Mouse (Mus musculus): Measurements from ENCODE around the gene Baiap2.

The Baiap2 gene

DNA sequence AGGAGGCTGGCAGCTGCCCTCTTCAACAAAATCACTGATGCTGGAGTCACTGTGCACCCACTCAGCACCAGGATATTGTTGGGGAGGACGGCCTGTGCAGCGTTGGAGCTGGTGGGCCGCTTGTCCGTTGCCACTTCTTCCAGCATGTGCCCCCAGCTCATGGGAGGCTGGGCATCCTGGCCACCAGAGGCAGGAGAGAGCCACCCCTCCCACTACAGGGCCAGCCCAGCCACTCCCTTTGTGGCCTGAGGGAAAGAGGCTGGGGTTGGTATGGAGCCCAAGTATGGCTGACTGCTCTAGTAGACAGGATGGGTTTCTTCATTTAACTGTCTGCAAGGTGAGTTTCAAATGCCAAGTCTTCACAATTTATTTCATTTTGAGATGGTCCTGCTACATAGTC is 72.2 kb downstream of the Baiap2 start:
- DNase-seq, result no peak

DNA sequence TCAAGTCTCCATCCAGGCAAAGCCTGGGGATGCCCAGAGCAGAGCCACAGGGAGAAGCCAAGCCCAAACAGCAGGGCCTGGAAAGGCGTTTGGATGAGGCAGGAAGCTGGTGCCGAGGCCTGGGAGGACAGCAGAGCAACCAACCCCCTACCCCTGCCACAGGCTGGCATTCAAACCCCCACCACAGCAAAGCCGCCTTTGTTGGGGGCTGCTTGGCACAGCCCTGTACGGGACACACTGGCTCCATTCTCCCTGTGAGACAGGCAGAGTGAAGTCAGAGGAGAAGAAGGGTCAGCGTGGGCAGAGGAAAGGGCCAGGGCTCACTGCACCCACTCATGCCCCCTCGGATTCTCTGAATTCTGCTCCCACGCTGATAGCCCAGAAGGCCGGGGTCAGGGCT is 74.4 kb downstream of the Baiap2 start:
- no peak for DNase-seq

DNA sequence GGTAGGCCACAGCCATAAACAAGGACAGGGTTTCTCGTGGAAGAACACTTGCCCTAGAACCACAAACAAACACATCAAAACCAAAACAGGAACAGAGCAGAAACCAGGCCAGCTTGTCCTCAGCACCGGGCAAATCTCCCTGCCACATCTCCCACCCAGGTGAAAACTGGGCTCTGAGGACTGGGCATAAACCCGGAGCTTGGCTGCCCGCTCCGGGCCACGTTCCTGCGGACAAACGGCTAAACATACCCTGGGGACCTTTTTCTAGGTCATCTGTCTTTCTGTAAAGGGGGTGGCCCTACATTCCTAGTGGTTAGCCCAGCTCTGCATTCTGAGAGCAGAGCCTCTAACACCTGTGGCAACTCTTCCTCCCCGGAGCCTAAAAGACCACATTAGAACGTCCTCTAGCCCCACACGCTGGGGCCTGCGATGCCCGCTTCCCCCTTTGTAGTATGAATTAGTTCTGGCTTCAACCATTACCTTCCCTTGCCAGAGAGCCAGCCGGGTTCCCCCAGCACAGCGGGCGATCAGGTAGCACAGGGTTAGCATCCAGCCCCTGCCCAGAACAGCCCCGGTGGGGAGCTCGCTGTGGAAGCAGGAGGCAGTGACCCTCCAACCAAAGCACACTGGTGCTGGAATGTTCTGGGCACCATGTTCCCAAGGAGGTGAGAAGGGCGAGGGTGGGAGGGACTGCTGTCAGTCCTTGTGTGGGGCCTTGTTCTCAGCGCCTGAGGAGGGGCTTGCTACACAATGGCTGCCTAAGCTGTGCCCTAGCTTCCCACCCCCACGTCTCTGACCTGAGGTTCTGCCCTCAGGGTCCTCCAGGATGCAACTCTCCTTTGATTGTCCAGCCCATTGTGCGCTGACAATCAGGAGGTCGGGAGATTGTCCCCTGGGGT is 77.2 kb downstream of the Baiap2 start:
- DNase-seq, result no peak

DNA sequence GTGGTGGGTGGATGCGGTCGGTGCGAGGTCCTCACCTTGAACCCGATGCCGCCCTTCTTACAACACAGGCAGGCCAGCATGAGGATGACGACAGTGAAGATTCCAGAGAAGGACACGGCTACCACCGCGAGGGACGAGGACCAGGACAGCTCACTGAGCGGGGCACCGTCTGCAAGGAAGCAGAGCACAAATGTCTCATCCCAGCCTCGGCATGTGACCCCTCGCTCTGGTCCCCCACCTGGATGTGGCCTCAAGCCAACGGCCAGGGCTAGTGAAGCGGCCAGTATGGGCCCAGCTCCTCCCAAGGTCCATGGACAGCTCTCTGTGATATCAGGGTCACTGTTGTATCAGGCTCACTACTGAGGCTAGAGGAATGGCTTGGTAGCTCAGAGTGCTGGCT is 78.8 kb downstream of the Baiap2 start:
- no peak for DNase-seq

DNA sequence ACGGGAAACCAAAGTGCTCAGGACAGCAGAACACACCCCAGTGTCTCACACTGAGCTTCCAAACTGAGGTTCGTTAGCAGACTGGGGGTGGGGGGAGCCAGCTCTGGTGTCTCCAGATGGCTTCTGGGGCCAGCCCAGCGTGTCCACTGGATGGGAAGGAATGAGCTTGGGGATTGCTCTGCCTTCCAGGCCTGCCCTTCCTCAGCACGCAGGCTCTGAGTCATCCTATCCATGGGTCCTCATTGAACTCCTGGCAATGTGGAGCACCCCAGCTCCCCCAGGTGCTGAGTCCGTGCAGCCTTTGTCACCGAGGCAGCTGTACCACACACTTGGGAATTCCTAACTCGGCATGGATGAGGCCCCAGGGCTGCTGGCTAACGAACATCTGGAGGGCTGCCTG is 79.7 kb downstream of the Baiap2 start:
- DNase-seq, result no peak

DNA sequence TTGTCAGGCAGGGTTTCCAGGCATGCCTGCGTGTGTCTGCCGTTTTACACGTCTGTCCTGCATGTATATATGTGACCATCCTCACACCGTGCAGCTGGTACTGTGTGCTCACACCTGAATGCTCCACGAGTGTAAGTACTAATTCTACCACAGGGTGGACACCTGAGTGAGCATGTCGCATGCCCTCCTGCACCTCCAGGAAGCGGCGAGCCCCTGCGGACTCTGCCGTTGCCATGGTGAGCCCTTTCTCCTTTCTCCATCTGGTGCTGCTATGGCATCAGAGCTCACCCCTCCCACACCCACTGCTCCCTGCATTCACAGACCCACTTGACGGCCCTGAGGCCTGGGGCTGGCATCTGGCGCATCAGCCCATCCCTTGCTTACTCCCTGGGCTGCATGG is 80.3 kb downstream of the Baiap2 start:
- no peak for DNase-seq

DNA sequence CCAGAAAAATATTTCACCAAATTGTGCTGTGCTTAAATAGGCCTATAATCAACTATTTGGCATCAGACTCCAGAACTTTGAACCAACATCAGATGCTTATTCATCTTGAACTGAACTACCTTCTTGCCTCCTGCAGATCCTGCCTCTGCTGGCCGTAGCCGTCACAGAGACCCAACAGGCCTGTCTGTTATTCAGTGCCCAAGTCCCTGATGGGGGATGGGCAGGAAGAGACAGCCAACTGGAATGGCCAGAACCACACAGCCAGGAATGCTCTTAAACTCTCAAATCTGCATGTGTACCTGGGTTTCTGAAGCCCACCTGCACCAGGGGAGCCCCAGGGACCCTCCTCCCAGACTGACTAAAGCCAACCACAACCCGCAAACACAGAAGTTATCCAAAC is 84.4 kb downstream of the Baiap2 start:
- DNase-seq, result no peak

DNA sequence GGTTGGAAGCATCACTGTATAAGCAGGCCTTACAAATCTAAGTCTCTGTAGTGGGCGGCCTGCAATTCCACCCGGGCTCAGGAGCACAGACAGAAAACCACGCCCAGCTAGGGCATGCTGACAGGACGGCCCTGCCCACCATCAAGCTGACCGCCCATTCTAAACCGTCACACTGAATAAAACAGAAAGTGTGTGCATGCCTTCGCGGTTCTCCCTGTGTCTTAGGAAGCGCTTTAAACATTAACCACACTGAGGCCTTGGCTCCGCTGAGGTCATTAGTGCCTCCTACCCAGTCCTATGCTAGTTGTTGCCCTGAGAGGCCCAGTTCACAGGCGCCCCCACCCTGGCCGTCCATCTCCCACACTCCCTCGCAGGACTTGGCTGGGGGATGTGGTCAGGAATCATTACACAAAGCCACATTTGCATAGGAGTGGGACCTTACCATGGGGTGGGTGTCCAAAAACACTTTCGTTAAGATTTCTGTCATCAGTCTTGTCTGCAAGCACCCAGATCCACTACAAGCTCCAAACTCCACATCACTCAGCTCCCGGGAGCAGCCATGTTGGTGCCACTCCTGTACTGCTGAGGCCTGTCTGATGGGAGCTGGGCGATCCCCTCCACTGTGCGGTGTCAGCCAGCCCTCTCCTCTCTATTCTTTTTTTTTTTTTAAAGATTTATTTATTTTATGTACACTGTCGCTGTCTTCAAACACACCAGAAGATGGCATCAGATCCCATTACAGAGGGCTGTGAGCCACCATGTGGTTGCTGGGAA is 85.9 kb downstream of the Baiap2 start:
- no peak for DNase-seq

DNA sequence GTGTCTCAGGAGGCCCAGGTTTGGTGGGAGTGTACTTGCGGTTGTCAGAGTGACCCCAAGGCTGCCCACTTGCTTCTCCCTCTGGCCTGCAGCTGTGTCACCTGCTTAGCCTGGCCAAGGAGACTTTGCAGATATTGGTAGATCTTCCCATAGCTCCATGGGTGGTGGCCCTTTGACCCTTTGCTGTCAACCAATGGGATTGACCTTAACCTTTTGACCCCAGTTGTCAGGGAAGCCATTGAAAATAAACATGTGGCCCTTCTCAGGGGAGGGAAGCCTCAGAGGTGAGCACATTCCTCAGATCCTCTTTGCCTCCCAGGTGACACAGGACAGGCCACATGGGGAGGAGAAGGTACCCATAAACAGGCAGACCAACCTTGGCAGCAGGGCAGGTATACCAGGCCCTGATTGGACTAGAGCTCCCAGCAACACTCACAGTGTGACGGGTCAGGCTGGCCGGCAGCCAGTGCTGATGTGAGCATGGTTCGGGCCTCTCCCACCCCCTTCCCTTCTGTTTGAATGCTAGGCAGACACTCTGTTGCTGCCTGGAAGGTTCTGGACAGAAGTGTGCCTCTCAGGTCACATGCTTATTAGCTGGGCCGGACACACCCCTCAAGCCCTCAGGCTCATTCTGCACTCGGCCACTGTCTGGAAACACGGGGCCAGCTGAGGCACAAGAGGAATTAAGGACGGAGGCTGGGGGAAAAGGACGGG is 87.0 kb downstream of the Baiap2 start:
- DNase-seq, result no peak

DNA sequence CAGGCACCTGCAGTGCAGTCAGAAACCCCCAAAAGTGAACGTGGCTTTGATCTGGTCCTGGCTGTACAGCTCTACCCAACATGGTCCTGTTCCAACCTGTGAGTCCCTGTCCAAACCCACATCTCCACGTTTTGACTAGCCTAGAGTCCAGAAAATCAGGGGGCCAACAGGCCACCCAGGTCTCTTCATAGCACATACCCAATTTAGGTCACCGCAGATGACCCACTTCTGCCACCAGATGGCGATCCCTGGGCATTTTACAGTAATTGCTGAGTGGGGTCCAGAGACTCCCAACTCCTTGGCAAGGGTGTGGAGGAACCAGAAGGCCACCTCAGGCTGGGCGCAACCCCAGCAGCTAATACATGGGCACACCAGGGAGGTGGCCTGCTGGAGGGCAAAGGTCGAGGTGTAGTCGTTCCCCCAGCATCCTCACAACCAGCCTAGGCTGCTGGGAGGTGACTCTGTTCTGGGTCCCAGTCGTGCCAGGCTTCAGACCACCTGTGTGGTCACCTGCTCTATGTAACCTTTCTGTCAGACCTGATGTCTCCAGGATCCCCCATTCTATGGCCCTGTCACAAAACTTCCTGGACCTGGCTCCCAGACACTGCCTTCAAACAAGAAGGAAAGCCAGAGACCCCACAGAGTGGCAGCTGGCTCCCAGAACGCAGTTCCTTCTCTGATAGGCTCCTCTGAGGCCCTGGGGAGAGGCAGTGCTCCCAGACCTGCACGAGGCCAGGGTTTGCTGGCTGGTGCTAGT is 87.8 kb downstream of the Baiap2 start:
- peak; percentile 42 for DNase-seq

DNA sequence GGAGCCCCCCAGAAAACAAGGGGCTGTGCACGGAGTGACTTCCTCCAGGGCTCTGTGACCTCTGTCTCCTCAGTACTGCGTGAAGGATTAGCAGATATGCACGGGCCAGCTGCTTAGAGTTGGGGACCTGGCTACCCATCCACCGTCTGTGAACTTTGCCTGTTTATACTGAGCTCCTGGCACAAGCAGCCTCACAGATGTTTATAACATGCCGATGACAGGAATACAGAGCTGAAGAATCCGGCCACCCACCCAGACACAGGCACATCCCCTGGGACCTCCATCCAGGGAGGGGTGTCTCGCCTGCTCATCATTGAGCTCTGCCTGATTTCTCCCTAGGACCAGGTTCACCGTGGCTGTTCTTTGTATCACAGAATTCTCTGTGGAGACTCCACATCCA is 89.5 kb downstream of the Baiap2 start:
- DNase-seq, result no peak

DNA sequence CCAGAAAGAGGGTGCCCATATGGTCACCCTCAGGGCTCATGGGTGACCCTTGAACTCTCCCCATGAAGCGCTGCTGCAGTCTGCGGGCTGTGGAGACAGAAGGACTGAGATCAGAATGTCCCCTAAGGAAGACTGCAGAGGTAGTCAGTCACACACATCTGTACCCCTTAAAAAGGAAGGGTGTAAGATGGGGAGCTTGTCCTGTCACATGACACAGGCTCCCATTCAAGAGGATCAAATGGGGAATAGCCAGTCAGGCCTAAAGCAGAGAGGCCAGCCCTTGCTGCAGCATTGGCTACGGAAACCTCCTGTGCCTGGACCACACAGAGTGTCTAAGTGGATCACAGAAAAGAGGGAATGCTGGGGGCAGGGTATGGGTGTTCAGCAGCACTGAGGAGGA is 90.9 kb downstream of the Baiap2 start:
- no peak for DNase-seq

DNA sequence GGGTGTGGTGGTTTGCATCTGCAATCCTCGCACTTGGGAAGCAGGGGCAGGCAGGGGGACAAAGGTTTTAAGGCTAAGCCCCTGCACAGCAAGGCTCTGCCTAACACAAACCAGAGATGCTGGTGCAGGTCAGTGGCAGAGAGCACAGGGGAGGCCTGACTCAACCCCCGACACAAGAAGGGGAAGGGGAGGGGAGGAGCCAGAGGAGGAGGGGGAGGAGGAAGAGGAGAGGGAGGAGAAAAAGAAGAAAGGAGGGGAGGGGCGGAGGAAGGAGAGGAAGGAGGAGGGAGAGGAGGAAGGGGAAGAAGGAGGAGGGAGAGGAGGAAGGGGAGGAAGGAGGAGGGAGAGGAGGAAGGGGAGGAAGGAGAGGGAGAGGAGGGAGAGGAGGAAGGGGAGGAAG is 91.7 kb downstream of the Baiap2 start:
- DNase-seq, result no peak

DNA sequence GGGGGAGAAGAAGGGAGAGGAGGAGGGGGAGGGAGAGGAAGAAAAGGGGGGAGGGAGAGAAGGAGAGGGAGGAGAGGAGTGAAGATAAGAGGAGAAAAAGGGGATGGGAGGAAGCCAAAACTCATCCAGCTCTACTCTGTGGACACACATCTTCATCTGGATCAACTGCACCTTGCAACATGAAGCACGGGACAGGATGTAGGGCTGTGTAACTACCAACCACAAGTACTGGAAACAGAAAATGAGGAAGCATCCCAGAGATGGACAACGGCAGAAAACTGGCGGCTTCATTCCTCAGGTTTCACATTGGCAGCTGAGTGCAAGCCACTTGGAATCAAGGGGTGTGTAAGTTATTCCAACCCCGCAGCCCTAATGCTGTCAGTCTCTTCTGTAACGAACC is 92.2 kb downstream of the Baiap2 start:
- DNase-seq, result no peak

DNA sequence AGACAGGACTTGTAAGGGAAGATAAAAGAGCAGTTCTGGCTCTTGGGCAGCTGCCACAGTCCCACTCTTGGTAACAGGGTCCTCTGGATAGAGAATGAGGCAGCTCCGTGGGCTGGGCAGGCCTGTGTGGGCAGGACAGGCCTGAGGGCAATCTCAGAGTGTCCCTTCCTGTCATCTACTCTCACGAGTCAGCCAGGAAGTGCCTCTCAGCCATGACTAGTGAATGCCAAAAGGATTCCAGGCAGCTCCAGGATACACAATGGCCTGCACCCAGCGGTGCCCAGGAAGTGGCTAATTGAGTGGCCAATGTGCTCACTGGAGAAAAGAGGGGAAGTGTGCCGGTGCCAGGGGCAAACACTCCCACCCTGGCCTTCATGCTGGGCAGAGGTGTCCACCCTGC is 97.0 kb downstream of the Baiap2 start:
- DNase-seq, result no peak

DNA sequence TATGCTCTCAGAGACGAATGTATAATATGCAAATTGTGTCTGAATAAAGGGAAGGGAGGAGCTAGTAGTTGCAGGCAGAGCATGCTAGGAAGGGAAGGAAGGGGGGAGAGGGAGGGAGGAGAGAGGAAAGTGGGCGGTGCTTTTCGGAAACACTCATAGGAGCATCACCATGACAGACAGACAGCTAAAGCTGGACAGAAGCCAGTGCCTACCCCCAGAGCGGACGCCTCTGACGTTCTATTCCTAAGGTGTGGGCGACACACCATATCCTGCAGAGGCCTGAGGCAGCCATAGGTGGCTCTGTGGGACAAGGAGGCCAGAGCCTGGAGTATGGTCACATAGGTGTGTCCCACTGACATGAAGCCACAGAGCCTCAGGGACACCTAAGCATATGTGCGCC is 97.9 kb downstream of the Baiap2 start:
- DNase-seq, result no peak

DNA sequence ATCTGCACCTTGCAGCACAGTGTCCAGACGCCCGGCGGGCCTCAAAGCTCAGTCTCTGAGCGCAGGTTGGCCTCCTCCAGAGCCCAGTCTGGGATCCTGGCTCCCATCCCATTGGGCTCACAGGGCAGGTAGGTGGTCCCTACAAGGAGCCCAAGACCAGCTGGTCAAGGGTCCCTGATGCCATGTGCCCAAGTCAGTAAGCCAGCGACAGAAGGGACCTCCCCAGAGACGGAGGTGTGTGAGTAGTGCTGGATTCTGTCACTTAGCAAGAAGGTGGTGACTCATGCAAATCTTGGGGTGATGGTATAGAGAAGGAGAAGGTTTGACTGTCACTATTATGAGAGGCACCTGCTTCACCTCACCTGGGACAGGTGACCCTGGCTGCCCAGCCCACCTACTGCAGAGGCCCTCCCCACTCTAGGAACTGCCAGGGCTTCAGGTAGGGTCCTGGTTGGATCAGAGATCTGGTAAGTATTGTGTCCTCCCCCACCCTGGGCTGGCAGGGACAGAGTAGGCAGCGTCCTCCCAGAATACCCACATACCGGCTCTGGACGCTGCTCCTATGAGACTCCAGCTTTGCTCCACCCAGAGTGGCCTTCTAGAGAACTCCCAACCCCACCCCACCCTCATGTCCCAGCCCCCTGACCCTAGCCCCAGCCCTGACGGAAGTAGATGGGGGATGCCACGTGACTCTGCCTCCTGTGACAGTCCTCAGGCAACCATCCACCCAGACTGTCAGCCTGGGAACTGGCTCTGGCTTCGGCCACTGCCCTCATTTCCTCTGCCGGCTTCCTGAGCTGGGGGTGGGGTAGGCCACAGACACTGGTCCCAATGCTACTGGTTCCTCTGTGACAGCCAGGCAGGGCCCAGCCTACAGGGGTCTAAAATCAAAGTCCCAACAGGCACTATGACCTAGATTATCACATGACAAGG is 98.9 kb downstream of the Baiap2 start:
- peak; percentile 63 for DNase-seq

DNA sequence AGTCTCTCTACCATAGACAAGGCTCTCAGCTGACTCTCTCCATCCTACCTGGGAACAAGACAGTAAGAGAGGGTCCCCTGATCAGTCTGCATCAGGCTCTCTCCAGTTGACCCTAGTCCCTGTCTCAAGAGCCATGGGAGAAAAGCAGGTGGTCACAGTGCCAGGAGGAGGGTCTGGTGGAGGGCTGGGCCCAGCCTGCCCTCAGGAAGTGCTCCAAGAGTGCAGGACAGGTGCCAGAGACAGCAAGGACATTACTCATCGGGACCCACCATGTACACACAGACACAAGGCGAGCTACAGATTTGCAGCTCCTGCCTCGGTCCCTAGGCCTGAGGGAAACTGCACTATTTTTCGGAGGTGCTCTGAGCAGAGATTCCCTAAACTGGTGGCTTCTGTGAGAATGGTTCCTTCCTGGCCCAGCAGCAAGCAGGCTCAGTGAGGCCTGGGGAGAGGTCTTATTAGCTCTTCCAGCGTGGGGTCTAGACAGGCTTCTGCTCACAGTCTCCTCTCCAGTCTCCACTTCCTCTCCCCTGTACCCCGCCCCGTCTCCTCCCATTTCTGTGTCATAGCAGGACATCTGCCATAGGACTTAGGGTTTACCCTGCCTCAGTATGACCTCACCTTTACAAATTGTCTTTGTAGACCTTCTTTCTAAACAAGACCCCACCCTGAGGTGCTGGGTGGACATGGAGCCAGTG is 99.7 kb downstream of the Baiap2 start:
- DNase-seq, result no peak

DNA sequence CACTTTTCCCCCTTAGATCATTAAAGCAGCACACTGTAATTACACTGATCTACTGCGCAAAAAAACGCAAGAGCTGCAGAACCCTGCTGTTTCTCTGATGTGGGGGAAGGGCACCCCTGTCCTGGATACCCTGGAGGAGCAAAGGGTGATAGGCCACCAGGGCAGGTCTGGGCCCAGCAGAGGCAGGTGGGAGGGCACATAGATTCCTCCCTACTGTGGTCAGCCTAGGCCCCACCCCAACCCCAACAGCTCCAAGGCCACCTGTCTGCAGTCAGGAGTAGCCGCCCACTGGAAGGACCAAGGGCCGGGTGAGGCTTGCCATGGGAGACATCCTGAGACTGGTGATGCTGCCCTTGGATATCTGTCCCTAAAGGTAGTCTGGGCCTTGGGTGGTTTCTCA is 102.8 kb downstream of the Baiap2 start:
- no peak for DNase-seq

DNA sequence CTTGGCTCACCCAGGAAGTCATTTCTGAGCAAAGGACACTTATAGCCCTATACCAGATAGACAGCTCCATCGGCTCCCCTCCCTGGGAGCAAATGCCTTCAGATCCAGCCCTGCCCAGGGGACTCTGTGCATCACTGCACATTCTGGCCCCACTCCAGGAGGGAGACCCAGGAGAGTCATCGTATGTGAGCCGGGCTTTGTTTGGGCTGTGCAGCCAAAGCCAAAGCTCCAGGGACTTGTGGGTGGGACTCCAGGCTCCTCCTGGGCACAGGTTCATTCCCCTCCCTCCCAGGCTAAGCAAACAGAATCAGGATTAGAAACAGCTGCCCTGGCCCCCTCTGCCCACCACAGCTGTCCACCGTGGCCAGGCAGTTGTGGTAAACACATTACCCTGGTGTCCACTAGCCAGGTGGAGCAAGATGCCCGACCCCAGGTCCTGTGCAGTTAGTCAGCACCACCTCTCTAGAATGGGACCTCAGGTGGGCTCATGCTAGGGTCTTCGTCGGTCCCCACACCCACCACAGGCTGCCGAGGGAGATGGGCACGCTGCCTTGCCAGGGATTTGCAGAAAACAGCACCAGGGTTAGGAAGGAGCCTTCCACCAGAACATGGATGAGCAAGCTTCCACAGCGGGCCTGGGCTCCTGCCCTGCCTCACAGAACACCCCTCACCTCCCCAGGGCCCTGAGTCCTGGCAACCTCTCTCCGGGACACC is 103.4 kb downstream of the Baiap2 start:
- DNase-seq, result no peak

Data from liver (tissue).